Mouse (Mus musculus) stomach, embryonic 16.5 days (tissue): ENCODE measurements at regions not wholly inside any gene's neighbourhood (a gene's known extent, or its start where the extent isn't known, plus 50 kb on each side); places are given as distances from the start of the nearest gene placed in this dataset.

ENCODE experiments used
- ATAC-seq: fragments of 200-750 bp; cut with Nextera tagmentation; 2 replicates; pipeline ENCODE4 v1.8.0; 2017; ENCODE audit warnings: moderate number of reproducible peaks, moderate TSS enrichment; ENCODE audit not compliant: insufficient read depth, low FRiP score
- H3K27ac ChIP-seq: fragments of 300-500 bp; sonication (generic); 2 replicates; pipeline ENCODE4 v1.5.1; 2014; ENCODE audit warnings: low read length
- H3K27me3 ChIP-seq: fragments of 300-500 bp; sonication (generic); 2 replicates; pipeline ENCODE4 v1.6.1; 2014; ENCODE audit warnings: low read length, control low read depth, mixed read lengths; ENCODE audit not compliant: control insufficient read depth, insufficient read depth
- H3K36me3 ChIP-seq: fragments of 300-500 bp; sonication (generic); 2 replicates; pipeline ENCODE4 v1.6.1; 2014; ENCODE audit warnings: low read length; ENCODE audit not compliant: control insufficient read depth, insufficient read depth
- H3K4me1 ChIP-seq: fragments of 300-500 bp; sonication (generic); 2 replicates; pipeline ENCODE4 v1.6.1; 2014; ENCODE audit warnings: low read length, control low read depth, mixed read lengths; ENCODE audit not compliant: control insufficient read depth, insufficient read depth
- H3K4me2 ChIP-seq: fragments of 300-500 bp; sonication (generic); 2 replicates; pipeline ENCODE4 v1.6.1; 2014; ENCODE audit warnings: low read depth, low read length, mixed read lengths
- H3K4me3 ChIP-seq: fragments of 300-500 bp; sonication (generic); replicated peaks from 2 replicates; pipeline ENCODE4 v1.5.1; 2014; ENCODE audit warnings: mild to moderate bottlenecking, low read length
- H3K9ac ChIP-seq: fragments of 300-500 bp; sonication (generic); 2 replicates; pipeline ENCODE4 v1.6.1; 2014; ENCODE audit warnings: low read length
- H3K9me3 ChIP-seq: fragments of 300-500 bp; sonication (generic); replicated peaks from 2 replicates; pipeline ENCODE4 v1.6.1; 2016; ENCODE audit warnings: low read length, control low read depth; ENCODE audit not compliant: control insufficient read depth
- WGBS: fragments of 180-500 bp; shearing (Covaris S2); extraction: QIAGEN DNeasy Blood & Tissue Kit; methylation state at CpG from one replicate; pipeline ENCODE4 v1.1.7; 2014; 5-methylcytosine and 5-hydroxymethylcytosine counted together

DNA sequence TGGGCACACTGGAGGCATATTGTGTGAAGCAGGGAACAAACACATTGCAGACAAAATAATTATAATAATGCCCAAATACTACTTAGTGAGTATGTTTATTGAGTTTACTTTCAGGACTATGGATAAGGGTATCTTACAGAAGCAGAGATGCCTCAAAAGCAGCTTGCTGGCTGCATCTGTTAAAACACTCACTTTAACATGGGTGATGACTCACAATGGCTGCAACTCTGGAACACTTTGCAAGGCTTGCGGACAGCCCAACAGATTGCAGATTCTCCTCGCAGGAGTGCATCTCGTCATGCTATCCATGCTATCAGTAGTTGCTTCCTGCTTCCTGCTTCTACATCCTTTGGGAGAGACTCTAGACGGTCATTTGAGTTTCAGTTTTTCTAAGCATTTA is 373.2 kb upstream of the Arpp21 start:
- WGBS = 78% methylated on average over 4 of the region's 4 CpGs

DNA sequence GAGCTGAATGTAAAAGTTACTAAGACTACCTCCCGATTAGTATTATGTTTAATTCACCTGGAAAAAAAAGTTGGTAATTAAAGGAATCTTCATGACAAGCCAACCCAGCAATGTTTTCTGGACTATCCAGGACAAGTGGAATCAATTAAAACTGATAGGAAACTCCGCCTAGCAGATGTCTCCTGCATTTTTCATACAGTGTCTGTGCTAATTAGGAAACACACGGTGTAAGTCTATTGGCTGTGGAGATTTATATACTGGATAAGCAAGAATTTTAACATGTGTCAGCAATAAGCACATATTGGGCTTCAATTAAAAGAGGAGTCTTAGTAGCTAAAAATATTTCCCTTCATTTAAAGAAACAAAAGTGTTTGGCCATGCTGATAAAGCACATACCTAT is 371.5 kb upstream of the Arpp21 start:
- H3K27ac ChIP-seq = no peak overlapping the region
- no peaks in the 10 kb centered on the region for H3K36me3 ChIP-seq
- ATAC-seq = no peak
- no peak overlapping the region for H3K9ac ChIP-seq
- WGBS = 83% methylated on average over 3 of the region's 3 CpGs
- no peak overlapping the region for H3K4me3 ChIP-seq
- no peaks in the 10 kb centered on the region for H3K9me3 ChIP-seq
- H3K4me2 ChIP-seq = no peak overlapping the region
- H3K4me1 ChIP-seq = no peaks in the 10 kb centered on the region
- H3K27me3 ChIP-seq = no peaks in the 10 kb centered on the region

More for the DNA sequence above, 373.2 kb upstream of the Arpp21 start:
- no peaks in the 10 kb centered on the region for H3K27me3 ChIP-seq
- ATAC-seq = no peak
- no peak overlapping the region for H3K27ac ChIP-seq
- no peak overlapping the region for H3K9ac ChIP-seq
- no peaks in the 10 kb centered on the region for H3K36me3 ChIP-seq
- no peaks in the 10 kb centered on the region for H3K9me3 ChIP-seq
- H3K4me3 ChIP-seq = no peak overlapping the region
- no peak overlapping the region for H3K4me2 ChIP-seq
- no peaks in the 10 kb centered on the region for H3K4me1 ChIP-seq

DNA sequence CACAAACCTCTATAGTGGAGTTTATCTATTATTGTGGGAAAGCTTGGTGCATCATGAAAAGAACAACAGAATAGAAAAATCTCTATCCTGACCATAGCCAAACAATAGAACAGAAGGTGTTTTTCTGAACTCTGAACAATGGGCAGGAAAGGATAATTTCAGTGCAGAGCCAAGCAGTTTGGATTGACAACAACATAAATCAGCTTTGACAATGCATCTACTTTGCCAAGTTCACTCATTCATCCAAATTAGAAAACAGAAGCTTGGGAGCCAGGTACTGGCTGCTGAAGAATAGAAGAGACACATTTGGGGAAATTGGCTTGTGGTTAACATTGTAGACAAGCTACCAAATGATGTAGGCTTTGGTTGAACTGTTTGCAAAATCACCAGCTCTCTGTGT is 360.0 kb upstream of the Arpp21 start:
- ATAC-seq = no peak
- Histone ChIP-seq H3K36me3 (no peaks in the 10 kb centered on the region), H3K9me3 (no peaks in the 10 kb centered on the region), H3K27ac (no peak overlapping the region), H3K27me3 (no peaks in the 10 kb centered on the region), H3K4me2 (no peak overlapping the region), H3K9ac (no peak overlapping the region), H3K4me1 (no peaks in the 10 kb centered on the region), H3K4me3 (no peak overlapping the region)

DNA sequence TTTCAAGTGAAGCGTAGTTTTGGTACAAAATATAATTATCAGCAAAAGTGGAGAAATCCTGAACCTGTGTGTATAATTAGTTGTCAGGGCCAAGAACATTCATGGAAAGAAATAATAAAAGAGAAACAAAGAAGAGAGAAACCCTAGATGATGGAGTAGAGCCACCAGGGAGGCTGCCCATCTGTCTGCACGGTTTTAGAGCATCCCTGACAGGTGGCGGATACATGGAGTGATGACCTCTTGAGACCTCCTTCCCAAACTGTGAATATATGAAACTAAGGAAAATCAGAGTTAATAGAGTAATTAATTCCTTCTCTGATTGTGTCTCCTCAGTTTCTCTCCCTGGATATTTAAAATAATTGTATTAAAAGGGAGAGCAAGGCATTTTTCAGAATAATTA is 354.5 kb upstream of the Arpp21 start:
- Histone ChIP-seq H3K4me1 (no peaks in the 10 kb centered on the region), H3K9ac (no peak overlapping the region), H3K27me3 (no peaks in the 10 kb centered on the region), H3K4me3 (no peak overlapping the region), H3K27ac (no peak overlapping the region), H3K9me3 (no peaks in the 10 kb centered on the region), H3K36me3 (no peaks in the 10 kb centered on the region), H3K4me2 (no peak overlapping the region)
- 73% methylated on average over 3 of the region's 3 CpGs for WGBS
- no peak for ATAC-seq

DNA sequence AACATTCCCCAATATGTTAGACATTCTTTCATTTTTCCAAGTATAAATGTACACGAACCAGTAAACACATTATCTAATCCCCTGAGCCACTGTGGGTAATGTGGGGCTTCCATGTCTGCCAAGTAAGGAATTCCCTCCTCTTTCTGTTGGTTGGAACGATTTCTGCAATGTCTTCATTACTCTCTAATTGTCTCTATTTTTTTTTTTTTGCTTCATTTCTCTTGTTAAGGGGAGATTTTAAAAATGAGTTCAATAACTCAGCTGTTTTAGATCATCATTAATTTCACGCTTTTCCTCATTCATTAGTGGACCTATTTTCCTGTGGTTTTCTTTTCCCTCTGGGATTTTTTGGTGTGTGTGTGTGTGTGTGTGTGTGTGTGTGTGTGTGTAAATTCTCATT is 337.6 kb upstream of the Arpp21 start:
- Histone ChIP-seq H3K27ac (no peak overlapping the region), H3K36me3 (no peaks in the 10 kb centered on the region), H3K4me3 (no peak overlapping the region), H3K4me2 (no peak overlapping the region), H3K9ac (no peak overlapping the region), H3K9me3 (no peaks in the 10 kb centered on the region), H3K4me1 (no peaks in the 10 kb centered on the region), H3K27me3 (no peaks in the 10 kb centered on the region)
- ATAC-seq = no peak
- WGBS = 68% methylated on average over 3 of the region's 3 CpGs

DNA sequence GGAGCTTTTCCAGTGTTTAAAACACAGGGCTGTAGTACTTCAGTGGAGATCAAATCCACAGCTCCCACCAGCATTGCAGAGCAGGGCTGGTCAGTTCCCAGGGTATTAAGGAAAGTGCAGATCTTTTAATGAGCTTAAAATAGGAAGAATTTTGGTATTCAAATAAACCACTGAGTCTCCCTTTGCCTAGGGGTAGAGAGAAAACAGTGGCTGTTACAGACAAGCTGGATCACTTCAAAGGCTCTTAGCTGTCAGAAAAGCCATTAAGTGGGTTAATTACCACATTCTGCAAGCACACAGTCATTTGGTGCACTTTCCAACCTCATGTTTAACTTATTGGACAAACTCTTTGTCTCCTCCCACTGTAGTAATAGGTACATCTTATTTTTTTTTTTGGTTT is 325.6 kb upstream of the Arpp21 start:
- Histone ChIP-seq H3K9me3 (no peaks in the 10 kb centered on the region), H3K27ac (no peak overlapping the region), H3K4me3 (no peak overlapping the region), H3K27me3 (no peaks in the 10 kb centered on the region), H3K4me2 (no peak overlapping the region), H3K36me3 (no peaks in the 10 kb centered on the region), H3K9ac (no peak overlapping the region), H3K4me1 (no peaks in the 10 kb centered on the region)
- ATAC-seq = no peak

DNA sequence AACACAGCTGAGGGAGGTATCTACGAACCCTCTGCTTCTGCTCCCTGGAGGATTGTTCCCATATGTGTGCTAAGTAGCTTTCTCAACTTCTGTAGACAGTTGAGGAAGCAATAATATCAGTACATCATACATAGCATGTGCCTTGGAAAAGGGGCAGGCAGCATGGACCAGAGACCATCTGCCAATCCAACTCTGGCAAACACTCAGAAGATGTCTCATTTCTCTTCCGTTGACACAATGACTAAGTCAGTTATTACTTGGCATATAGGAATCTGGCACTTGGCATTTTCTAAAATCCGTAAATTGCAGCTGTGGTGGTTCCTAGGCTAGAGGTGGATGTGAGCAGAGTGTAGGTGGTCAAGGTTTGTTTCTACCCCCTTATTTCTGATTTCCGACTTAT is 324.5 kb upstream of the Arpp21 start:
- Histone ChIP-seq H3K4me3 (no peak overlapping the region), H3K27ac (no peak overlapping the region), H3K36me3 (no peaks in the 10 kb centered on the region), H3K4me1 (no peaks in the 10 kb centered on the region), H3K27me3 (no peaks in the 10 kb centered on the region), H3K9ac (no peak overlapping the region), H3K9me3 (no peaks in the 10 kb centered on the region), H3K4me2 (no peak overlapping the region)
- ATAC-seq = no peak
- WGBS = 78% methylated on average over 4 of the region's 4 CpGs

DNA sequence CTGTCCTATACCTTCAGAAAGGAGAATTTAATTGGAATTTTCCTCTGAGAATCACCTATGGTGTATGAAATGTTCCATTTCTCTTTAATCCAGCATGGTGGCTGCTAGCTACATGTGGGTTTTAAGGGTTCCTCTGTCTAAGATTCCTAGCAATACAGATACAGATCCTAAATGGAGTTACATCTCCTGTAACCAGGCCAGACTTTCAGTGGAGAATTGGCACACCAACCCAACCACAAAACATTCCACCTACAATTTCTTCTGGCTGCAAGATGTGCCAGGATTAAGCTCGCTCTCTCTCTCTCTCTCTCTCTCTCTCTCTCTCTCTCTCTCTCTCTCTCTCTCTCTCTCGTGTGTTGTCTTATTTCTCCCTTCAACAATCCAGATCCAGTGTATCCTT is 302.2 kb upstream of the Arpp21 start:
- Histone ChIP-seq H3K36me3 (no peaks in the 10 kb centered on the region), H3K27me3 (no peaks in the 10 kb centered on the region), H3K9ac (no peak overlapping the region), H3K9me3 (no peaks in the 10 kb centered on the region), H3K27ac (no peak overlapping the region), H3K4me1 (no peaks in the 10 kb centered on the region), H3K4me2 (no peak overlapping the region), H3K4me3 (no peak overlapping the region)
- ATAC-seq = no peak
- WGBS = 74% methylated on average over 2 of the region's 2 CpGs

DNA sequence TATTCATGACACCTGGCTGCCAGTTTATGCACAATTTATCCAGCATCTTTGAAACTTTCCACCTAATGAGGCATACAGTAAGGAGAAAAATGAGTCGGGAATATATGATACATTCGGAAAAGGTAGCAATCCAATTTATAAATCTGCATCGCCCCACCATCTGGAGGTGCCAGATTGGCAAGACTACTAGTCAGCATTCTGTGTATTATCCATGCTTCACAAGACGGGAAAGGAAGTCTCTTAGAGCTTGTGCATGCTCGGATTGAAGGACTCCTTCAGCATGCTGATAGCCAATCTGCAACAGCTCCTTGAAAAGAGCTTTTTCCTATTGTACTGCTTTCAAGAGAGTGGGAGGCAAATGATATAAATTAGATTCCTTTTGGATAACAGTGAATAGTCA is 289.6 kb upstream of the Arpp21 start:
- WGBS = 84% methylated on average over 5 of the region's 5 CpGs
- Histone ChIP-seq H3K9me3 (no peaks in the 10 kb centered on the region), H3K36me3 (no peaks in the 10 kb centered on the region)

DNA sequence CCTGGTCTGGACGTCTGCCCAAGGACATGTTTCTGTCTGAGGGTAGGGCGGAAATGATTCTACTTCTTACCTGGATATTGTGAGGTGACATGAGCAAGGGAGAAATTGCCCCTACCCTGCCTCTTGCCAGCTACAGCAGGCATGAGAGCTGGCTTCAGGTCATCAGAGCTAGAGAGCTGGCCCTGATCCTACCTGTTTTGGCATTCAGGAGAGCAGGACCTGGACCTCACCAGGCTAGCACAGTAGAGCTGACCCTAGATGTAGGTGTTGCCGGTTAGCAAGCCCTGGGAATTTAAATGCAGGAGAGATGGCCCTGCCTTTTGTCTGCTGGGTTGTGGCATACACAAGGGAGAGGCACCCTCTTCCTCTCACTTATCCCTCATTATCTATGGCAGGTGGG is 287.5 kb upstream of the Arpp21 start:
- H3K27ac ChIP-seq = no peak overlapping the region
- ATAC-seq = no peak
- WGBS = 72% methylated on average over 3 of the region's 3 CpGs

More for the DNA sequence above, 289.6 kb upstream of the Arpp21 start:
- Histone ChIP-seq H3K4me1 (no peaks in the 10 kb centered on the region), H3K4me3 (no peak overlapping the region), H3K27ac (no peak overlapping the region), H3K9ac (no peak overlapping the region), H3K4me2 (no peak overlapping the region), H3K27me3 (no peaks in the 10 kb centered on the region)
- no peak for ATAC-seq

More for the DNA sequence above, 287.5 kb upstream of the Arpp21 start:
- Histone ChIP-seq H3K27me3 (no peaks in the 10 kb centered on the region), H3K9me3 (no peaks in the 10 kb centered on the region), H3K4me2 (no peak overlapping the region), H3K36me3 (no peaks in the 10 kb centered on the region), H3K4me1 (no peaks in the 10 kb centered on the region), H3K4me3 (no peak overlapping the region), H3K9ac (no peak overlapping the region)
